Mouse (Mus musculus): Measurements from ENCODE around the gene Gclm.

- TF ChIP-seq CTCF (IDR thresholded peaks at IDR 0.05; ENCODE audit: low read depth) (no peak), EP300 (IDR thresholded peaks at IDR 0.05; ENCODE audit: low read depth) (no peak)
Observed at GRCm38 (mm10) chr3:122199600-122199999, 45.8 kb upstream of the Gclm start.
